Mouse (Mus musculus): ENCODE data around the gene Trim24. TPM values are rescaled to one million over a fixed set of nuclear protein-coding genes. Genes with fewer than 3 reads are reported as not detected.

The Trim24 gene
- polyA plus RNA-seq (2014; fragmentation: Illumina TruSeq; extraction: RNeasy Lipid Tissue Mini Kit (QIAGEN cat#74804); ENCODE audit: low read depth, low replicate concordance) = 20.3 TPM

GRCm38 (mm10) chr6:37870245-37871136, at the start of gene Trim24:
Trim24 (plus strand) TSS chr6:37870811.

Other genes with a start within 250 kb of the Trim24 start
- 0.42 TPM for gene Svopl, start 176.2 kb downstream of the Trim24 start, polyA plus RNA-seq (2014; fragmentation: Illumina TruSeq; extraction: RNeasy Lipid Tissue Mini Kit (QIAGEN cat#74804); ENCODE audit: low read depth, low replicate concordance)
- not detected for gene Tmem213, start 238.4 kb downstream of the Trim24 start, polyA plus RNA-seq (2014; fragmentation: Illumina TruSeq; extraction: RNeasy Lipid Tissue Mini Kit (QIAGEN cat#74804); ENCODE audit: low read depth, low replicate concordance)